Mouse (Mus musculus): ENCODE results near the gene Gm42715. TPM values are rescaled to one million over a fixed set of nuclear protein-coding genes. Genes with fewer than 3 reads are reported as not detected.

Gm42715 gene
- polyA plus RNA-seq, 1 experiment from 2014 or later, result 8.2 TPM

- Histone ChIP-seq H3K4me2 (no peak overlapping the region), H3K9me3 (replicated peaks) (no peaks in the 10 kb centered on the region), H3K27me3 (no peaks in the 10 kb centered on the region), H3K27ac (no peak overlapping the region), H3K9ac (no peak overlapping the region), H3K36me3 (peaks cover 77% of the 10 kb centered on the region), H3K4me3 (no peak overlapping the region), H3K4me1 (replicated peaks) (peaks cover 3% of the 10 kb centered on the region; the same call in 1 of the 2 replicates)
- 94% methylated on average over 8 of the region's 8 CpGs for WGBS
- no peak for ATAC-seq (replicated peaks; ENCODE audit: insufficient number of reproducible peaks, insufficient read depth, low FRiP score, low read depth)
These were observed 32.2 kb downstream of the Gm42715 start for GRCm38 (mm10) chr7:127551558-127551957.

DNA sequence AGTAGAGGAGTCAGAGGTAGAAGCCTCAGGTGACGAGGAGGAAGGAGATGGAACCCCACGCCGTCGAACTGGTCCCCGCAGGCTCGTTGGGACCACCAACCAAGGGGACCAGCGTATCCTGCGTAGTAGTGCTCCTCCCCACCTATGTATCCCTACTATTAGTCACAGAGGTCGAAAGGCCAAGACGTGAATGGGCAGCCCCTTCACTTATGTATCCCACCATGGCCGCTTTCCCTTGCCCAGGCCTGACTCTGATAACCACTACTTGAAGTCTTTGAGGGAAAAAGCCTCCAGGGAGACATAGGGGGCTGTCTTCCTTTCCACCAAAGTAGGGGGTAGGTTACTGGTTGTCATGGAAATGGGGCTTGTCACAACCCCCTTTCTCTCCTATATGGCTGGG is 41.2 kb downstream of the Gm42715 start:
- H3K9me3 ChIP-seq (replicated peaks), result no peaks in the 10 kb centered on the region
- no peak overlapping the region for H3K4me2 ChIP-seq
- H3K36me3 ChIP-seq, result peaks cover 69% of the 10 kb centered on the region
- peaks cover 13% of the 10 kb centered on the region for H3K4me1 ChIP-seq (replicated peaks)
- 93% methylated on average over 11 of the region's 11 CpGs for WGBS
- H3K9ac ChIP-seq, result no peak overlapping the region
- H3K27ac ChIP-seq, result no peak overlapping the region
- H3K4me3 ChIP-seq, result no peak overlapping the region
- no peaks in the 10 kb centered on the region for H3K27me3 ChIP-seq
- no peak for ATAC-seq (replicated peaks; ENCODE audit: insufficient number of reproducible peaks, insufficient read depth, low FRiP score, low read depth)

GRCm38 (mm10) chr7:127561340-127561858 is 42.0 kb downstream of the Gm42715 start, which contains the start of gene Tmem265:
Gene Tmem265 (plus strand): TSS chr7:127561390.
- H3K27ac ChIP-seq, result no peak within 1 kb of the TSS
- peaks cover 68% of the 10 kb centered on the region for H3K36me3 ChIP-seq
- WGBS, result 91% methylated on average over 5 of the region's 5 CpGs
- no peak within 1 kb of the TSS for H3K4me2 ChIP-seq
- H3K4me1 ChIP-seq (replicated peaks), result peaks cover 13% of the 10 kb centered on the region
- H3K9ac ChIP-seq, result no peak within 1 kb of the TSS
- no peak within 1 kb of the TSS for H3K4me3 ChIP-seq
- H3K27me3 ChIP-seq, result no peaks in the 10 kb centered on the region
- no peaks in the 10 kb centered on the region for H3K9me3 ChIP-seq (replicated peaks)
- no peak for ATAC-seq (replicated peaks; ENCODE audit: insufficient number of reproducible peaks, insufficient read depth, low FRiP score, low read depth)

DNA sequence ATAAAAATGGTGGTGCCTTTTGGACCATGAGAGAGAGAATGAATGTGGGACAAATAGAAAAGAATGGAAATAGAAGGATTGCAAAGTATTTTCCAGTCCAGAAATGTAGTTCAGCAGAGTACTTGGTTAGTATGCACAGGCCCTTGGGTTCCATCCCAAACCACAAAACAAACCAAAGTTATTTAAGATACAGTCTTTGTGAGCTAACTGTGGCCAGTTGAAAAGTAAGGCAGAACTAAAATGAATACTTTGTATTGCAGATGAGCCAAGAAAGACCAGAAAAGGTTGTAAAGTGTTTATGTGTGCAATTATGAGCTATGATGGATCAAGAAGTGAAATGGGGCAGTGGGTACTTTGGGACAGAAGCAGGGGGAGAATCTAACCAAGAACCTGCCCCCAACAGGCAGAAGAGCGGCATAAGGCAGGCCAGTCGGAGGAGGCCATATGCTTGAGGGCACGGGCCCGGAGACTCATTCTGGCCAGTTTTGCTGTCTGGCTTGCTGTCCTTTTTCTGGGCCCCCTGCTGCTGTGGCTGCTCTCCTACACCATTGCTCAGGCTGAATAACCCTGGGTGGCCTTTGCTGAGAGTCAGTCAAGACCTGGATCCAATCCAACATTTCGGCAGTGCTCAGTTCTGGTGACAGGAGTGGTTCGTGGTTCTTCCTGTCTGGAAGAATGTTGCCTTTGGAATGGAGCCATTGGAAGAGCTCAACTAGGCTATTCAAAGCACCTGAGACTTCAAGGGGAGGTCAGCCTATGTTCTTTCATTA is 45.2 kb downstream of the Gm42715 start:
- peak; percentile 81 for ATAC-seq (replicated peaks; ENCODE audit: insufficient number of reproducible peaks, insufficient read depth, low FRiP score, low read depth)
- Histone ChIP-seq H3K9me3 (replicated peaks) (no peaks in the 10 kb centered on the region), H3K27ac (peak overlapping the region; percentile 31), H3K4me3 (no peak overlapping the region), H3K36me3 (peaks cover 54% of the 10 kb centered on the region), H3K27me3 (no peaks in the 10 kb centered on the region), H3K4me2 (no peak overlapping the region), H3K4me1 (replicated peaks) (peaks cover 13% of the 10 kb centered on the region), H3K9ac (no peak overlapping the region)
- WGBS, result 60% methylated on average over 6 of the region's 6 CpGs

- ATAC-seq (replicated peaks; ENCODE audit: insufficient number of reproducible peaks, insufficient read depth, low FRiP score, low read depth), result peak; percentile 96
- Histone ChIP-seq H3K9me3 (replicated peaks) (no peaks in the 10 kb centered on the region), H3K9ac (peak within 1 kb of the TSS; percentile 77), H3K4me3 (peak within 1 kb of the TSS; percentile 79), H3K4me2 (peak within 1 kb of the TSS; percentile 85), H3K36me3 (peaks cover 19% of the 10 kb centered on the region), H3K27ac (peak within 1 kb of the TSS; percentile 78), H3K4me1 (replicated peaks) (peaks cover 22% of the 10 kb centered on the region), H3K27me3 (no peaks in the 10 kb centered on the region)
- WGBS, result under 1% methylated on average over 17 of the region's 17 CpGs
These were observed 53.6 kb downstream of the Gm42715 start, which contains the start of gene Phkg2 for GRCm38 (mm10) chr7:127572895-127573471. Gene Phkg2 (plus strand): TSS chr7:127573340.

DNA sequence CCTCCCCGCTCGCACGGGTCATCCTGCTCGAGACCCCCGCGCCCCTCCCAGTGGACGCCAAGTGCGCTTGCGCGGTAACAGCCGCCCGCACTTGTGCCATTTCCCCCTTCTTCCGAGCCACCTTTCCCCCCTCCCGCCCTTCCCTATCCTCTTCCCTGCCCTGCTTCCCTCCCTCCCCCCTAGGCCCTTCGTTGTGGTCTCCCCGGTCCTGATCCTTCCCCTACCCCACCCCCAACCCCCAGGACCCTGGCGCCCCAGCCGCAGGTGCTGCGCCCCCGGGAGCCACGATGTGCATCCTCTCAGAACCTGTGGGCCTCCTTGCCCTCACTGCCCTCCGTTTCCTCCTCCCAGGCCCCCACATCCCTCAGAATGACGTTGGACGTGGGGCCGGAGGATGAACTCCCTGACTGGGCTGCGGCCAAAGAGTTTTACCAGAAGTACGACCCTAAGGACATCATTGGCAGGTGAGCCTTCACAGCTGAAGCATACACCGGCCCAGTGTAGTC is 54.2 kb downstream of the Gm42715 start:
- peaks cover 22% of the 10 kb centered on the region for H3K4me1 ChIP-seq (replicated peaks)
- H3K36me3 ChIP-seq, result peaks cover 24% of the 10 kb centered on the region
- under 1% methylated on average over 25 of the region's 28 CpGs for WGBS
- no peaks in the 10 kb centered on the region for H3K9me3 ChIP-seq (replicated peaks)
- H3K4me2 ChIP-seq, result peak overlapping the region; percentile 85
- peak; percentile 47 for ATAC-seq (replicated peaks; ENCODE audit: insufficient number of reproducible peaks, insufficient read depth, low FRiP score, low read depth)
- peak overlapping the region; percentile 77 for H3K9ac ChIP-seq
- H3K27ac ChIP-seq, result peak overlapping the region; percentile 78
- no peaks in the 10 kb centered on the region for H3K27me3 ChIP-seq
- peak overlapping the region; percentile 79 for H3K4me3 ChIP-seq

- Histone ChIP-seq H3K9me3 (replicated peaks) (no peaks in the 10 kb centered on the region), H3K4me2 (peak overlapping the region; percentile 85), H3K4me1 (replicated peaks) (peaks cover 22% of the 10 kb centered on the region), H3K27ac (no peak overlapping the region), H3K9ac (peak overlapping the region; percentile 77), H3K27me3 (no peaks in the 10 kb centered on the region), H3K4me3 (peak overlapping the region; percentile 79), H3K36me3 (peaks cover 23% of the 10 kb centered on the region)
- 18% methylated on average over 7 of the region's 7 CpGs for WGBS
- ATAC-seq (replicated peaks; ENCODE audit: insufficient number of reproducible peaks, insufficient read depth, low FRiP score, low read depth), result no peak
These were observed 54.7 kb downstream of the Gm42715 start for GRCm38 (mm10) chr7:127574115-127574514.

DNA sequence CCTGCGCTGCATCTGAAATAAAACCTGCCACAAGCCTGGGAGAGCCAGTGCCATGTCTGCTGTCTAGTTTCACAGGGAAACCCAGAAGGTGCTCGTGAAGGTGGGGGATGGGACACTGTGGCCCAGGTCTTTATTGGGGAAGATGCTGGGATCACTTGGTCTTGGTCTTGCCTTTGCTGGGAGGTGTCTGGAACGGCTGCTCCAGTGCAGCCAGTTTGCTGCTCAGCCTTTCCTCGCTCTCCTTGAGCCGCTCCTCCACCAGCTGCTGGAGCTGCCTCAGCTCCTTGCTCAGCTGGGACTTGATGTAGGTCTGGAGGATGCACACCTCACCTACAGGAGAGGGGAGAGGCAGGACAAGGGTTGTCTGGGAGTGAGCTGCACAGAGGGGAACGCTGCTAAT is 63.9 kb downstream of the Gm42715 start:
- Histone ChIP-seq H3K27me3 (no peaks in the 10 kb centered on the region), H3K9me3 (replicated peaks) (no peaks in the 10 kb centered on the region), H3K4me2 (no peak overlapping the region), H3K36me3 (peaks cover 60% of the 10 kb centered on the region), H3K27ac (no peak overlapping the region), H3K9ac (no peak overlapping the region), H3K4me1 (replicated peaks) (peaks cover 10% of the 10 kb centered on the region), H3K4me3 (no peak overlapping the region)
- ATAC-seq (replicated peaks; ENCODE audit: insufficient number of reproducible peaks, insufficient read depth, low FRiP score, low read depth), result no peak
- 89% methylated on average over 6 of the region's 6 CpGs for WGBS

- no peak overlapping the region for H3K27ac ChIP-seq
- no peak overlapping the region for H3K4me3 ChIP-seq
- no peak overlapping the region for H3K9ac ChIP-seq
- peaks cover 51% of the 10 kb centered on the region for H3K36me3 ChIP-seq
- 81% methylated on average over 7 of the region's 7 CpGs for WGBS
- H3K4me1 ChIP-seq (replicated peaks), result peaks cover 18% of the 10 kb centered on the region
- no peaks in the 10 kb centered on the region for H3K27me3 ChIP-seq
- no peak overlapping the region for H3K4me2 ChIP-seq
- H3K9me3 ChIP-seq (replicated peaks), result no peaks in the 10 kb centered on the region
- no peak for ATAC-seq (replicated peaks; ENCODE audit: insufficient number of reproducible peaks, insufficient read depth, low FRiP score, low read depth)
These were observed 65.6 kb downstream of the Gm42715 start for GRCm38 (mm10) chr7:127585031-127585430.

- no peaks in the 10 kb centered on the region for H3K9me3 ChIP-seq (replicated peaks)
- no peak overlapping the region for H3K9ac ChIP-seq
- no peaks in the 10 kb centered on the region for H3K27me3 ChIP-seq
- H3K4me3 ChIP-seq, result no peak overlapping the region
- no peak overlapping the region for H3K27ac ChIP-seq
- H3K4me2 ChIP-seq, result no peak overlapping the region
- ATAC-seq (replicated peaks; ENCODE audit: insufficient number of reproducible peaks, insufficient read depth, low FRiP score, low read depth), result no peak
- H3K36me3 ChIP-seq, result peaks cover 51% of the 10 kb centered on the region
- H3K4me1 ChIP-seq (replicated peaks), result peaks cover 22% of the 10 kb centered on the region
- WGBS, result 80% methylated on average over 6 of the region's 6 CpGs
These were observed 66.8 kb downstream of the Gm42715 start for GRCm38 (mm10) chr7:127586149-127586548.

DNA sequence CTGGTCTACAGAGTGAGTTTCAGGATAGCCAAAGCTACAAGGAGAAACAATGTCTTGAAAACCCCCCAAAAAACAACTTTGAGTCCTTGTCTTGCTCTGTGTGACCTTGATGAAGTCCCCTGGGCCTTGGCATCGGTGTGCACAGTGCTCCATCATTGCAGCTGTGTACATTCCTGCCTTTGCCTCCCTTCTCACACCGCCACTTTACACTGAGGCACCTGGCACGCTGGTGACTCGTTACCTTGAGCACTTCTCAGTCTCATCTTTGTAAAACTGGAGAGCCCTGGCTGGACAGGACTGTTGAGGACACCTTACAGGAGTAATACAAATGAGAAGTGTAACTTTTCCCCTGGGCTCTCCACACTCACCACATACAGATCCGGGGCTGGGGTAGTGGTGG is 67.8 kb downstream of the Gm42715 start:
- Histone ChIP-seq H3K4me1 (replicated peaks) (peaks cover 27% of the 10 kb centered on the region), H3K27me3 (no peaks in the 10 kb centered on the region), H3K4me3 (peak overlapping the region; percentile 81), H3K9me3 (replicated peaks) (no peaks in the 10 kb centered on the region), H3K36me3 (peaks cover 51% of the 10 kb centered on the region), H3K9ac (peak overlapping the region; percentile 68), H3K4me2 (peak overlapping the region; percentile 96), H3K27ac (peak overlapping the region; percentile 86; the same call in 1 of the 2 replicates)
- no peak for ATAC-seq (replicated peaks; ENCODE audit: insufficient number of reproducible peaks, insufficient read depth, low FRiP score, low read depth)
- 65% methylated on average over 5 of the region's 5 CpGs for WGBS
